Mouse (Mus musculus): ENCODE results near the gene Fbxo41.

DNA sequence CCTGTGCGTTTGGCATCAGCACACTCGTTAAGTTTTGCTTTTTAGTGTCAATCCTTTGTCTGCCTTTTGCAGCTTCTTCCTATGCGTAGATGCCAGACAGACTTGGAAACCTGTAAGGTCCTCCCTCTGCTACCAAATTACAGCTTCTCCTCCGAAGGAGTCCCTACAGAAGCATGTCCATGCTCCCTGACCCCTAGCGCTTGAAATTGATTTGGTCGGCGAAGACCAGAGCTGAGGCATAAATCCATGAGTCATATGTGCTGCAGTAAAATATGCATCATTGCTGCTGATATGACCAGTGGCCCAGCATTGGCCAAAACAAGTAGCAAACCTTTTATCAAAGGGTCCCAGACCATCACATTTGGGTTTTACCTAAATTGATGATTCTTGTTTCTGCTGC lies 50.0 kb downstream of the Fbxo41 start:
- TF ChIP-seq CTCF (IDR thresholded peaks at IDR 0.05; ENCODE audit: low read depth, low read length), result no peak
- TF ChIP-seq POLR2A (IDR thresholded peaks at IDR 0.05; ENCODE audit: extremely low read depth, insufficient read depth, low read length), result no peak

Data from liver, adult 2 months (tissue).